Mouse (Mus musculus): Measurements from ENCODE around the gene Emc8. TPM values are rescaled to one million over a fixed set of nuclear protein-coding genes. Genes with fewer than 3 reads are reported as not detected.
A peak's percentile ranks its signal among the peaks of the same experiment; 100 is the strongest.

Emc8 gene
- total RNA-seq, 2 experiments from 2014 or later = 22.2 to 25.6 TPM

GRCm38 (mm10) chr8:120630848-120631247 is 37.5 kb downstream of the Emc8 start:
- no peak overlapping the region for H3K27ac ChIP-seq
- DNase-seq = no peak
- H3K4me3 ChIP-seq = no peak overlapping the region
- intact Hi-C loops (cut with DNase I) = no loop called here
- TF ChIP-seq CTCF (IDR thresholded peaks at IDR 0.05) = no peak

- no peak for DNase-seq
- intact Hi-C loops (cut with DNase I) = no loop called here
- no peak for TF ChIP-seq CTCF (IDR thresholded peaks at IDR 0.05)
- Histone ChIP-seq H3K4me3 (no peak overlapping the region), H3K27ac (no peak overlapping the region)
These were observed 38.3 kb downstream of the Emc8 start for GRCm38 (mm10) chr8:120630031-120630430.

DNA sequence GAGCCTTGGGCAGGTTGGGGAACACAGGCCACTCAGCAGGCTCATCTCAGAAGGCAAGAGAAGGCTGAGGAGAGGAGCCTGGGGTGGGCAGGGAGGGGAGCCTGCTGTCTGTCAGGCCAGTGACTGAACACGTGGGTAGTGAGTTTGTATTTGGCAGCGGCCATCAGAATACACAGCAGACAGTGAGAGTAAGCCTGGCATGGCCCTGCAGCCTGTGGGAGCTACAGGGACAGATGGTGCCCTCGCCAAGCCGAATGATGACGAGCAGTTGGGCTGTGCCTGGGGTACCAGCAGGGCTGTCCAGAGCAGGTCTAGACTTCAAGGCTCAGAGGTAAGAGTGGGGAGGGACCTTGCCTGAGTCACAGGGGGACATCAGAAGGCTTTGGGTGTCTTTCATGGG is 41.1 kb downstream of the Emc8 start:
- DNase-seq = no peak
- TF ChIP-seq CTCF (IDR thresholded peaks at IDR 0.05) = no peak
- H3K27ac ChIP-seq = no peak overlapping the region
- intact Hi-C loops (cut with DNase I) = no loop called here
- no peak overlapping the region for H3K4me3 ChIP-seq

DNA sequence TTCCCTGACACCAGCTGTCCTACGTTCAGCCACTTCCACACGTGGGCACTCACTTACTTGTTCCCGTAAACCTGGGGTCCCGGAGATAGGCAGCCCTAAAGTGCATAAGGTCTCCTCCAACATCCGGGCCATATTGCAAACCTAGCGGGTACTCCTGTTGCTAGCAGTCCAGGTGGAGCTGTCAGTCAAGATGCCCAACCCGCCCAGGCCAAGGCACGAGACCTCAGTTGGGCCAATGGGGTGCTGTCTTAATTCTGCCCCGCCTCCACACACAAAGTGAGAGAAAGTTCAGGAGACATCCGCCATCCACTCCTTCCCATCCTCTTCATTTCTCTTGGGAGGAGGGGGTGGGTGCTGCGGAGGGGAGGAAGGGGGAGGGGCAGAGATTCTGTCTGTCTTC is 41.9 kb downstream of the Emc8 start:
- no peak for TF ChIP-seq CTCF (IDR thresholded peaks at IDR 0.05)
- no peak for DNase-seq
- H3K27ac ChIP-seq = no peak overlapping the region

GRCm38 (mm10) chr8:120623608-120624007 is 44.8 kb downstream of the Emc8 start:
- H3K27ac ChIP-seq = no peak overlapping the region
- DNase-seq = no peak
- intact Hi-C loops (cut with DNase I) = no loop called here
- no peak overlapping the region for H3K4me3 ChIP-seq
- no peak for TF ChIP-seq CTCF (IDR thresholded peaks at IDR 0.05)

More for the DNA sequence above, 41.9 kb downstream of the Emc8 start:
- intact Hi-C loops (cut with DNase I) = no loop called here
- H3K4me3 ChIP-seq = no peak overlapping the region

GRCm38 (mm10) chr8:120622161-120622560 is 46.2 kb downstream of the Emc8 start:
- TF ChIP-seq CTCF (IDR thresholded peaks at IDR 0.05) = no peak
- no peak overlapping the region for H3K27ac ChIP-seq
- DNase-seq = no peak
- intact Hi-C loops (cut with DNase I) = no loop called here
- H3K4me3 ChIP-seq = no peak overlapping the region

GRCm38 (mm10) chr8:120620441-120620840 is 47.9 kb downstream of the Emc8 start:
- no peak overlapping the region for H3K4me3 ChIP-seq
- H3K27ac ChIP-seq = peak overlapping the region; percentile 46; the same call in 1 of the 2 replicates
- intact Hi-C loops (cut with DNase I) = no loop called here
- no peak for DNase-seq
- TF ChIP-seq CTCF (IDR thresholded peaks at IDR 0.05) = no peak

GRCm38 (mm10) chr8:120619235-120620180 is 48.9 kb downstream of the Emc8 start:
- Histone ChIP-seq H3K4me3 (no peak overlapping the region), H3K27ac (peak overlapping the region; percentile 46; the same call in 1 of the 2 replicates)
- no peak for TF ChIP-seq CTCF (IDR thresholded peaks at IDR 0.05)
- no peak for DNase-seq
- intact Hi-C loops (cut with DNase I) = no loop called here

GRCm38 (mm10) chr8:120618110-120618509 is 50.3 kb downstream of the Emc8 start:
- TF ChIP-seq CTCF (IDR thresholded peaks at IDR 0.05) = peak; percentile 95; the same call in 1 of the 2 replicates
- DNase-seq = peak; percentile 72
- no peak overlapping the region for H3K27ac ChIP-seq
- intact Hi-C loops (cut with DNase I) = loop anchor here (1.0 kb wide), 1 partner anchor 439 kb away; no protein-coding TSS in a partner anchor
- no peak overlapping the region for H3K4me3 ChIP-seq

DNA sequence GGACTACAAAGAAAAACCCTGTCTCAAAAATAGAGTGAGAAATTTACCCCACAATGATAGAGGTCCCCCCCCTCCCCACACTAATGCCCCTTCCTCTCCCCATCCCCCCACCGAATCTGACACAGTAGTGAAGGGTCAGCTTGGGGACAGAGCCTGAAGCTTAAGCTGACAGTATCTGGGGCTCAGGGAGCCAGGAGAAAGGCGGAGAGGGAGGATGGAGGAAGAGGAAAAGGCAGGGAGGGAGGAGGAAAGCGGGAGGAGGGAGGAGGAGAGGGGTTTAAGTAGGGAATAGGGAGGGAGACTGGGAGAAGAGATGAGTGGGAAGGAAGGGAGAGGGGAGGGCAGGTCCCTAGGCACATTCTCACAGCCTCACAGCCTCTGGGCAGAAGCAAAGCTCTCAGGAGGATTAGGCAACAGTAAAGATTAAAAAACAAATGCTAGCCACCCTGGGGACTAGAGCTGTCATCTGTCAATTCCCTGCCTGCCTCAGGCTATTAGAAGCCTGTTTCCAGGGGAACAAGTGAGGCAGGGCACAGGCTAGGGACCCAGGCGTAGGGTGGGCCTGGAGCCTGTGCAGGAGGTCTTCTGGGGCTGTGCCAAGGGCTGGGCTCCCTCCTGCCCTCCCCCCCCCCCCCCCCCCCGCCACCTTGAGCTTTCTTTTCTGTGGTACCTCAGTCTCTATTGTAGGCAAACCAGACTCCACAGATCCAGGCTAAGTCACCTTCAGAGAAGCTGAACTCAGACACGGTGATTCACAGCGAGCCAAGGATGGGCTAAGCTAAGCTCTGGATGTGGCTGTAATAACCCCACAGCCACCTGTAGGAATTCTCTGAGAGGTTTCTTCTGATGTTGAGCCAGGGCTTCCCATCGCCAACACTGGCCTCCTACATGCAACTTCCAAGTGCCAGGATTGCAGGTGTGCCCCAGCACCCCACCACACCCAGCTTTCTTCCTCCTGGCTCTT is 51.4 kb downstream of the Emc8 start:
- no peak overlapping the region for H3K27ac ChIP-seq
- no peak for DNase-seq
- no peak overlapping the region for H3K4me3 ChIP-seq
- intact Hi-C loops (cut with DNase I) = no loop called here
- no peak for TF ChIP-seq CTCF (IDR thresholded peaks at IDR 0.05)

- H3K27ac ChIP-seq = no peak overlapping the region
- TF ChIP-seq CTCF (IDR thresholded peaks at IDR 0.05) = no peak
- no peak overlapping the region for H3K4me3 ChIP-seq
- DNase-seq = no peak
- intact Hi-C loops (cut with DNase I) = no loop called here
These were observed 53.9 kb downstream of the Emc8 start for GRCm38 (mm10) chr8:120614491-120614890.

DNA sequence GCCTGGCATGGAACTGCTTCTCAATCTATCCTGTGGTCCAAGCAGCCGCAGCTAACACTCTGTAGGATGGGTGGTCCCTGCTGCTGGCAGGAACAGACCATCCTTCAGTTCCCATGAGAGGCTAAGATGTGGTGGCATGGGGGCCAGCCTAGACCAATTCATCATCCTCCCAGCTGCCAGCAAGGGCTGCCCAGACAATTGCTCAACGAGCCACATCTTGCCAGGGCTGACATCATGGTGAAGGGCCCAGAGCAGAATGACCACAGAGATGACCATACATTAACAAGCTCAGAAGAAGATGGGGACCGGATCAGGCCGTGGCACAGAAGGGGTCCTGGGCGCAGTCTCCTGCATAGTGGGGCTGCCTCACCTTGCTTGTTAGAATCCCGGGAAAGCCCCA is 57.5 kb downstream of the Emc8 start:
- Histone ChIP-seq H3K27ac (no peak overlapping the region), H3K4me3 (no peak overlapping the region)
- no peak for DNase-seq
- intact Hi-C loops (cut with DNase I) = no loop called here
- no peak for TF ChIP-seq CTCF (IDR thresholded peaks at IDR 0.05)

DNA sequence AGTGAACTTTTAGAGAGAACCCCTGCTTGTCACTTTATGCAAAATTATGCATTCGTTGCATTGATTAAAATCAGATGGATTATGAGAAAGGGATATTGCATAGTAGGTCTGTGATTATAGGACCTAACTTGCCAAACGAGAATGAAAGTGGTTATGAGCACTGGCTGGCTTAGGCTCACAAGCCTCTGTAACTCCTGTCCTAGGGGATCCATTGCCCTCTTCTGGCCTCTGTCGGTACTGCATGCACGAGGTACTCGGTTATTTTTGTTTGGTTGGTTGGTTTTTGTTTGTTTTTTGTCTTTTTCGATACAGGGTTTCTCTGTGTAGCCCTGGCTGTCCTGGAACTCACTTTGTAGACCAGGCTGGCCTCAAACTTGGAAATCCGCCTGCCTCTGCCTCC is 60.5 kb downstream of the Emc8 start:
- peak; percentile 95 for TF ChIP-seq CTCF (IDR thresholded peaks at IDR 0.05)
- Histone ChIP-seq H3K27ac (no peak overlapping the region), H3K4me3 (peak overlapping the region; percentile 27)
- intact Hi-C loops (cut with DNase I) = no loop called here
- peak; percentile 82 for DNase-seq

Data from gastrocnemius, adult 2 months (tissue).